Mouse (Mus musculus) spleen, postnatal 4 days (tissue): ENCODE measurements around the gene Csmd2.
"Not testable (repeated sequence)": the region's sequence is repeated elsewhere in the genome, so short reads cannot be mapped to it uniquely, and the experiment has no call there.

Experiments used
- DNase-seq, 2 experiments: peaks; one replicate each; pipeline ENCODE4 v3.0.0; 2022; ENCODE audit warnings: low spot score in 2 of 2

Csmd2 gene

GRCm38 (mm10) chr4:128042626-128043025, 55.0 kb downstream of the Csmd2 start:
- DNase-seq = no peak

GRCm38 (mm10) chr4:128048716-128049115, 61.1 kb downstream of the Csmd2 start:
- DNase-seq = no peak

- DNase-seq = no peak
Measured at GRCm38 (mm10) chr4:128052701-128053100, 65.0 kb downstream of the Csmd2 start.

GRCm38 (mm10) chr4:128061274-128061673, 73.6 kb downstream of the Csmd2 start:
- not testable (repeated sequence) for DNase-seq

GRCm38 (mm10) chr4:128067189-128067588, 79.5 kb downstream of the Csmd2 start:
- DNase-seq = no peak

- no peak for DNase-seq
Measured at GRCm38 (mm10) chr4:128084466-128084865, 96.8 kb downstream of the Csmd2 start.

- no peak for DNase-seq
Measured at GRCm38 (mm10) chr4:128085096-128085495, 97.4 kb downstream of the Csmd2 start.

- DNase-seq = no peak
Measured at GRCm38 (mm10) chr4:128087147-128087606, 99.5 kb downstream of the Csmd2 start.

- DNase-seq = no peak
Measured at GRCm38 (mm10) chr4:128087704-128088103, 100.0 kb downstream of the Csmd2 start.

GRCm38 (mm10) chr4:128088264-128088663, 100.6 kb downstream of the Csmd2 start:
- DNase-seq = no peak

GRCm38 (mm10) chr4:128091938-128092337, 104.3 kb downstream of the Csmd2 start:
- no peak for DNase-seq

GRCm38 (mm10) chr4:128099515-128099914, 111.9 kb downstream of the Csmd2 start:
- DNase-seq = no peak

GRCm38 (mm10) chr4:128100541-128100940, 112.9 kb downstream of the Csmd2 start:
- DNase-seq = no peak

- no peak for DNase-seq
Measured at GRCm38 (mm10) chr4:128116331-128116730, 128.7 kb downstream of the Csmd2 start.

- DNase-seq = no peak
Measured at GRCm38 (mm10) chr4:128123281-128123680, 135.6 kb downstream of the Csmd2 start.

GRCm38 (mm10) chr4:128124738-128125137, 137.1 kb downstream of the Csmd2 start:
- DNase-seq = no peak

GRCm38 (mm10) chr4:128128546-128128945, 140.9 kb downstream of the Csmd2 start:
- no peak for DNase-seq

- DNase-seq = no peak
Measured at GRCm38 (mm10) chr4:128130611-128131142, 143.0 kb downstream of the Csmd2 start.

GRCm38 (mm10) chr4:128131666-128132065, 144.0 kb downstream of the Csmd2 start:
- no peak for DNase-seq

- DNase-seq = no peak
Measured at GRCm38 (mm10) chr4:128132876-128133646, 145.4 kb downstream of the Csmd2 start.

GRCm38 (mm10) chr4:128134348-128134994, 146.8 kb downstream of the Csmd2 start:
- DNase-seq = no peak

GRCm38 (mm10) chr4:128135014-128135622, 147.5 kb downstream of the Csmd2 start:
- no peak for DNase-seq
